Mouse (Mus musculus): ENCODE data around the gene Pspn.

Pspn gene

DNA sequence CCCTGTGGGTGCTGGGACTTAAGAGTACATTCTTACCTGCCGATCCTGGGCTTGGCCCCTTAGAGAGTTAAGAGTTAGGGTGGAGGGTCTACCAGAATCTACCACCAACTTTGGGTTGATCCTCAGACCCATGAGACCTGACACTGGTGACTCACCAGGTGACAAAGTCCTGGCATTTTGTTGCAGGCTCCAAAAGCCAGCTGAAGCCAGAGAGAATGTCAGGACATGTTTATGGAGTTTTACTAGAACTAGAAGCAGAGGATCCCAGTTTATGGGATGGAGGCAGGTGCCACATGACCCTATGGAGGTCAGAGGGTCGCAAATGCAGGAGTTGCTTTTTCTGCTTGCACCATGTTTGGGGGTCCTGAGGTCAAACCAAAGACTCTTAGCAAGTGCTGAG, 3.3 kb downstream of the Pspn start:
- no peak for DNase-seq (ENCODE audit: low spot score)

DNA sequence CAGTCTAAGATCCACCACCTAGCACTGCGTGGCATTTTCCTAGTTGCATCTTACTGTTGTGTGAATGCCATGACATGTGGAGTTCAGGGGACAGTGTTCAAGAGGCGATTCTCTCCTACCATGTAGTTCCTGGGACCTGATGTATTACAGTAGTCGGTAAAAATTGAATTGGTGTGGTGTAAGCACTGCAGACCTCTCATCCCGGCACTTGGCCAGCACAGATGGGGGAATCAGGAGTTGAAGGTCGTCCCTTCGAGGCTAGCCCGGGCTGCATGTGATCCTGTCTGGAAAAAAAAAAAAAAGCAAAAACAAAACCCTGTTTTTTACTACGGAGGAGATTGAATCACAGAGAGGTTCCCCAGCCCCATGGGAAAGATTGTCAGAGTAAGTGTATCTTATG, 4.8 kb downstream of the Pspn start:
- no peak for DNase-seq (ENCODE audit: low spot score)

DNA sequence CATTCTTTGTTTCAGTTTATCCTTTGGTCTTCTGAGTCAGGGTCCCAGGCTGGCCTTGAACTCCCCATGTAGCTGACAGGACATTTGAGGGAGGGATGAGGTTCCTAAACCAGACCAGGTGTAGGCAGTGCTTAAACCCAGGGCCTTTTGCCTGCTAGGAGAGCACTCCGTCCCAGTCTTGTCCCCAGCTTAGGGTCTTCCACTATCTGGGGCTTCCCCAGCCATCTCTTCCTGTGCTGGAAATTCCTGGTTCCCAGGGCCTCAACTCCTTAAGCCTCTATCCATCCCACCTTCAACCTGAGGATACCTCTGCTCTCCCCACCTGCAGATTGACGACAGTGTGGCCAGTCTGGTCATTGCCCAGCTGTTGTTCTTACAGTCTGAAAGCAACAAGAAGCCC, 8.9 kb downstream of the Pspn start:
- no peak for DNase-seq (ENCODE audit: low spot score)

DNA sequence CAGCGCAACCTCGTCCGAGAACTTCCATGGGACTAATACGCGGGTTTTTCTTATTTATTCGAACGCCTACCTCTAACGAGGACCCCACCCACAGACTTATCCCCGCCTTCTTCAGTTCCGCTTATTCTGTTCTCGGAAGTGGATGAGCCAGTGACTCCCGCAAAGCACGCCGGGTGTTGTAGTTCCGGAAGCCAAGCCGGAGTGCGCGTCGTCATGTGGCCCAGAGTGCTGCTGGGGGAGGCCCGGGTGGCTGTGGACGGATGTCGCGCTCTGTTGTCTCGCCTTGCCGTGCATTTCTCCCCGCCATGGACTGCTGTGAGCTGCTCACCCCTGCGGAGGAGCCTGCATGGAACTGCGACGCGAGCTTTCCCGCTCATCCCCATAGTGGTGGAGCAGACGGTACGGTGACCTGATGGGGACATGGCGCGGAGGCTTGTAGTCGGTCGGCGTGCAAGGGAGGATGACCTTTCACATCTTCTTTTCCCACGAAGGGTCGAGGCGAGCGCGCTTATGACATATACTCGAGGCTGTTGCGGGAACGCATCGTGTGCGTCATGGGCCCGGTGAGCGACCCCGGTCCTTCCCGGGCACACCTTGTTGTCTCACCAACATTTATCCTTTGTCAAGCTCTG, 9.6 kb downstream of the Pspn start, which contains the start of gene Clpp:
TSS of gene Clpp (plus strand) at position 191 of the 632 bp plus-strand sequence.
- peak; percentile 93 for DNase-seq (ENCODE audit: low spot score)

DNA sequence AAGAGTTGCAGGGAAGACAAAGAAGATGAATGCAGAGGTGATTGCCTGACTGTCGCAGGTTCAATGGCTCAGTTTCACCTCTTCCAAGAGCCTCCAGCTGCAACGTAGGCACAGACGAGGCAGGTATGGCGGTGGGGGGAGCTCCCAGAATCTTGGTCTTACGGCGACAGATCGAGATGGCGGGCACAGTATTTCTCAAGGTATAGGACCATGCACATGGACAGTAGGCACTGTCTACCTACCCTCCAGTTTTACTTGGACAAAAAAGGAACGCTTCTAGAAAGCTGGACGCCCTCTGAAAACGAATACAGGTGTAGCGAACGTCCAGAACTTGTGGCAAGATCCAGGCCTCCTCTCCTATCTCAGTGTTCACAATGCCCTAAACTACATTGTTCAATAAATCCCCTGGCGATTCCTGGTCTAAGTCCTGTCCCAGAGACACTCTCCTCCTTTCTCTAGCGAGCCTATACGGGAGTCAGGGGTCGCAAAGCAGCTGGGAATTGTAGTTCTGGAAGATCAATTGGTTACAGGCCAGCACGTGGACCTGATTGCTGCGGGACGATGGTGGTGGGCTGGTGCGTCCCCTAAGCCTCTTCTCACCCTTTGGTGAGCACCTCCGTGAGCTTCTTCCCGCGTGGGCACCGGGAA, 10.2 kb downstream of the Pspn start:
- peak; percentile 85 for DNase-seq (ENCODE audit: low spot score)

DNA sequence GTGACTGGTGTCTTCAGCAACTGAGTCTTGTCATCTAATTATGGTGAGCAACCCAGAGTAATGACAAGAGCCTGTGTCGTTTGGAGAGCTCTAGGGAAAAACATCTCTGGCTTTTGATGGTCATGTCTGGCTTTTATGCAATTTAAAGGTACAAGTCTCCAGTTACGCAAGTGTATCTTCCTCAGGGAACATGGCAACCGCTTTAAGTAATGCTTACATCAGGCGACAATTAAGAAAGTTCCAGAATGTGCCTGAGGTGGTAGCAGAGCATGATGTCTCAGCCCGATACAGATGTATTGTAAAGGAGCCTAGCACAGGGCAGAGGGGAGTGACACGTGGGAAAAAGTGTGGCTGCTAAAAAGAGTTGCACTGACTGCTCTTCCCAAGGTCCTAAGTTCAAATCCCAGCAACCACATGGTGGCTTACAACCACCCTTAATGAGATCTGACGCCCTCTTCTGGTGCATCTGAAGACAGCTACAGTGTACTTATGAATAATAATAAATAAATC, 10.8 kb downstream of the Pspn start:
- no peak for DNase-seq (ENCODE audit: low spot score)

DNA sequence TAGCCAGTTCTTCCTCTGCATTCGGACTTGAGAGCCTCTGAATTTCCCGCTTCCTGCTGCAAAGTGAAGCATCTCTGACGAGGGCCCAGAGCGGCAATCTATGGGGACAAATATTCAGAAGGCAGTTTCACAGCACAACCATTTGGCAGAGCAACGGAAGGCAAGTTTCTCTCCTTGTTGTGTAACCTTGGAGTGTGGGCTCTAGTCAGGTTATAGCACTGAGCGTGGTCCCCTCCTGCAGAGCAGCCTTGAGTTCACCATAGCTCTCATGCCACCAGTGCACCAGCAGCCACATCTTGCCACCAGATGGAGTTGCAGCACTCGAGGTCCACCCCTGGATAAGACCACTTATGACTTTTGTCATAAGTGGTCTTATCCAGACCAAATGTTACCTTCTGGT, 11.4 kb downstream of the Pspn start:
- no peak for DNase-seq (ENCODE audit: low spot score)

DNA sequence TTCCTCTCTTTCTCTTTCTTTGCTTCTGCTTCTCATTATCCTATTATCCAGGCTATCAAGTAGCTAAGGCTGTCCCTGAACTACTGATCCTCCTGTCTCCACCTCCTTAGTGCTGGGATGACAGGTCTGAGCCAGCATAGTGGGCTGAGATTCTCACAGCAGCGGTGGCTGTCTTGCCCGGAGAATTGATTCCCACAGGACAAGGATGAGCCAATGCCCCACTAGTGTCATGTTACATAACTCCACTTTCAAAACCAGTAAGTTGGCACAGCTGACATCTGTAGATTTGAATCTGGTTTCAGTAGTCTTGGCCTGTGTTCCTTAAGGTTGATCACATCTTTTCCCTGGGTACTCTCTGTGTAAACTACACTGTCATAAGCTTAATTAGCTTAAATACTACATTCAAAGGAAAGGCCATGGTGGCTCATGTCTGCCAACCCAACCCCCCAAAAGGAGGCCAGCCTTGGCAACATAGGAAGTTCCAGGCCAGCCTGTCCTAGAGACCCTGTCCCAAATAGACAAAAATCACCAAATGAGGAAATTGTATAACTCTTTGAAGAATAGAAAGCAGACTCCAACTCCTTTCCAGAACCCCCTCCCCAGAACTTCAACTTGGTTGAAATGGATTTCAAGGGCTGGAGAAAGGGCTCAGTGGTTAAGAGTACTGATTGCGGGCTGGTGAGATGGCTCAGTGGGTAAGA, 13.6 kb downstream of the Pspn start:
- DNase-seq (ENCODE audit: low spot score): no peak

DNA sequence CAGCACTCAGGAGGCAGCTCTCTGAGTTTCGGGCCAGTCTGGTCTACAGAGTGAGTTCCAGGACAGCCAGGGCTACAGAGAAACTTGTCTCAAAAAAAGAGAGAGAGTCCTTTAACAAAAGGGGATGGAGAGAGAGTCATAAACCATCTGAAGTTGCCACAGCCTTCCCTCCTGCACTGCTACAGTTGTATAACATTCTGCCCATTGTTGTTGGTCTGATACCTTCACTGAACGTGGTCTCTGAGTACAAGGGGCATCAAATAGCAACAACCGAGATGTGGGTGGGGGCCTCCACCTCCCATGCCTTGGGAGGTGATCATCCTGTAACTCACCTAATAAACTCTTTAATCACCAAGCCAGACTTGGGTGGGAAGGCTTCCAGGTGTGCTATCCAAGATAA, 14.2 kb downstream of the Pspn start:
- DNase-seq (ENCODE audit: low spot score): no peak

DNA sequence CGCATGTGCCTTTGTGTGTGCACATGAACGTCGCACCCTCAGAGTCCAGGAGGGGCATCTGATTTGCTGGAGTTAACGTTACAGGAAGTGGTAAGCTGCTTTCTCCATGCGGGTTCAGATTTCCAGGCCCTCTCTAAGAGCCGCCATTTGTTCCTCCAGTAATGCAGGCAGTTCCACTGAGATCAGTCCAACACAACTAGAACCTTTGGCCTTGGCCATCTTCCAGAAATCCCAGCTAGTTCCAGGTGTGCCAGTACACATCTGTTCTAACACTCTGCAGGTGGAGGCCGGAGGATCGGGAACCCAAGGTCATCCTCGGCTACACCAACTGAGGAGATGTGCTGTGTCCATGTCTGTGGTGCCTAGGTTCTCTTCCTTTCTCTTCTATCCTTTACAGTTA, 14.9 kb downstream of the Pspn start:
- DNase-seq (ENCODE audit: low spot score): no peak

DNA sequence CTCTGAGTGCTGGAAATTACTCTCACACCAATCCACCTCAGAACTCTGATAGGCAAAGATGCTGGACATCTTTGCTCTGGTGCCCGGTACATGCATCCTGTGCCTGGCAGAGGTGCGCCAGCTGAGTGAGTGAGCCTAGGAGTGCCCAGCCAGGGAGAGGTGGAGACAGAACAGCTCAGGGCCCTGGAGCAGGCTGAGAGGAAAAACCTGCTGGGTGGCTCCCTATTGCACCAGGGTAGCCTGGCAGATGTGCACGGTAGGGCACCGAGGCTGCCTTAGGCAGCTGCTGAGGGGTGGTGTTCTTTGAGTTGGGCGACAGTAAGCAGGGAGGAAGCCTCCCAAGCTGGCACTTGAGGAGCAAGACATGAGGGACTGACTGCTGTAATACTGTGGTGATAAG, 17.8 kb downstream of the Pspn start, which contains the start of gene Acer1:
TSS of gene Acer1 (minus strand) at position 114 of the 400 bp plus-strand sequence.
- no peak for DNase-seq (ENCODE audit: low spot score)

DNA sequence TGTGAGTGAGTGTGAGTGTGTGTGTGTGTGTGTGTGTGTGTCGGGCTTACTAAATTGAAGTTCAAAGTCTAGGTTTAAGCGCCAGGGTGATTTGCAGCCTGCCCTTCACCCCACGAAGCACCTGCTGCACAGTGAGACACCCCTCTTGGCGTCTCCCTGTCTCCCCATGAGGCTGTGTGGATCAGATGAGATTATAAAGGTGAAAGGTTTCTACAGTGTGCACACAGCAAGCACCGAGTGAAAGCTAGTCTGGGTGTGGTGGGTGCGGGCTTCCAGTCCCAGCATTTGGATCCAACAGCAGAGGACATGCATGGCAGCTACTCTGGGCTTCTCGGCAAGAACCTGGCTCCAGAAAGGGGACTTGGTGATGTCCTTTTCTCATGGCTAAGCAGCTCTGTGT, 18.8 kb downstream of the Pspn start:
- DNase-seq (ENCODE audit: low spot score): no peak

DNA sequence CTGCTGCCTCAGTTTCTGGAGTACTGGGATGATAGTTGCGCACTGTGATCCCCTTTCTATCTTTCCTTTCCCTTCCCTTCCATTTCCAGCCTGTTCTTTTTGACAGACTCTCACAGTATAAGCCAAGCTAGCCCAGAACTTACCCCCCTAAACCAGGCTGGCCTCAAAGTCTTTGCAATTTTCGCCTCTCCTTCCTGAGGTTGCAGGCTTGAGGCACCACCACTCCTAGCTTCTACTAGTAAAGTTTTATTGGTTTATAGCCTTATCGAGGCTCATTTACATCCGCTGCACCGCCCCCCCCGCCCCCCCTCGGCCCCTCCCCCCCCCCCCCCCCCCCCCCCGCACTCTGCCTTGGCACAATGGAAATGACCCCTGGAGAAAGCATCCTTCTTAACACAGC, 20.3 kb downstream of the Pspn start:
- no peak for DNase-seq (ENCODE audit: low spot score)

DNA sequence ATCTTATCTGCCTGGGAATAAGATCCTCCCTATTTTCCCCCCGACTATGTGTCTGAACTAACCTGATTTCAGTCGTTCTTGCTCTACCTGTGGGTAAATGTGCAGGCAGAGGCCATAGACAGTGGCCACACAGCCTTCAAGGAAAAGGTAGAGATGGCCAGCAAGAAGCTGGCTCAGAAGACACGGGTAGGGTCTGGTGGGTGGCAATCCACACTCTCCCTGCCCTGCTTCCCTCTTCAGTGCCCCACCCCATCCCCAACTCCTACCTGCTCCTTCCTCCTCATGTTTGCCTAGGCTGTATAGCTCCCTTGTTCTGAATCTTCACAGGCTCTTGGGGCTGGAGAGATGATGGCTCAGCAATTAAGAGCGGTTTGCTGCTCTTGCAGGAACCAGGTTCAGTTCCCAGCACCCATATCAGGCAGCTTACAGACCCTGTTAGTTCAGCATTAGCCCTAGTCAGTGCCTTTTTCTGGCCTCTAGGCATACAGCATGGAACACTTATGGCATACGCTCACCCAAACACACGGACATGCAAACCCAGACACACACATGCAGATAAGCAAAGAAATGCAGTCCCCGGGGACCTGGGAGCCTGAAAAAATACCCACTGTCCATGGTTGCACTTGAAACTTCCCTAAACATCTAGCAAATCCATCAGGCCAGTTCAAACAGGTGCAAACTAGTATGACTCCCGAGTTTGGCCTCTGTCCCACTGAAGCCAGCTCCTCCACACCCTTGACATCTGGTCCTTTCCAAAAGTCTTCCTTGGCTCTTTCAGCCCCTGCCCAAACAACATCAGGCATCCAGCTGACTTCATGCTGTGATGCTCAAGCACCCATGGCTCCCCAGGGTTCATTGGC, 23.1 kb downstream of the Pspn start:
- no peak for DNase-seq (ENCODE audit: low spot score)

DNA sequence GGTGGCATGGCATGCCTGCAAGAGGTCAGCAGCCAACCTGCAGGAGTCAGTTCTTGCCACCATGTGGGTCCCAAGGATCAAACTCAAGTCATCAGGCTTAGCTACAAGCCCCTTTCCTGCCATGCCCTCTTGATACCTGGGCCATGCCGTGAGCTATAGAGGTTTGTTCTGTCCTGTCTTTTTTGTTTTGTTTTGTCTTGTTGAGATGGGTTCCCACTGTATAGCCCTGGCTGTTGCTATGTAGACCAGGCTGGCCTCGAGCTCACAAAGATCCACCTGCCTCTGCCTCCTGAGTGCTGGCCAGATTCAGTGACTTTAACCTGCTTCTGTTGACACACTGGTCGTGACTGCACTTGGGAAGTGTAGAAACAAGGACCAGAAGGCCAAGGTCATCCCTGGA, 24.4 kb downstream of the Pspn start:
- no peak for DNase-seq (ENCODE audit: low spot score)

DNA sequence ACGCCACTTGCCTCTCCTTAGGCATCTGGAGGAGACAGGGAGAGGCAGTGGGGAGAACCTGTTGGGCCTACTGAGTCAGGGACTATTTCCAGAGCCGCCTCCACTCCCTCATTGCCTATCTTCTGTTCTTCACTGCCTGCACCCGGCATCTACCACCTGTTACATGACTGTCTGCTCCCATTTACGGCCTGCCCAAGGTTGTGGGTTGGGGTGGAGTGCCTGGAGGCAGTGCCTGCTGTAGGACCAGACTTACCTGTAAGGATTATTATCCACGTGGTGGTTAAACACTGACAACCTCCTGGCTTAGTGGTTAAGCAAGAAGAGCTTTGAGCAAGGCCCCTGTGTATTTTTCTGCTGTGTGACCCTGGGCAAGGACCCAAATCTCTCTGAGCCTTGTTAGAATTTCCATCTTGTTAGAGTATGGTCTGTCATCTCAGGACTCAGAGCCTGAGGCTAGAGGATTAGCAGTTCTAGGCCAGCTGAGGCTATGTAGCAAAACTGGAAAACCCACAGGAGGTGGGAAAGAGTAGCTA, 25.0 kb downstream of the Pspn start:
- DNase-seq (ENCODE audit: low spot score): no peak

DNA sequence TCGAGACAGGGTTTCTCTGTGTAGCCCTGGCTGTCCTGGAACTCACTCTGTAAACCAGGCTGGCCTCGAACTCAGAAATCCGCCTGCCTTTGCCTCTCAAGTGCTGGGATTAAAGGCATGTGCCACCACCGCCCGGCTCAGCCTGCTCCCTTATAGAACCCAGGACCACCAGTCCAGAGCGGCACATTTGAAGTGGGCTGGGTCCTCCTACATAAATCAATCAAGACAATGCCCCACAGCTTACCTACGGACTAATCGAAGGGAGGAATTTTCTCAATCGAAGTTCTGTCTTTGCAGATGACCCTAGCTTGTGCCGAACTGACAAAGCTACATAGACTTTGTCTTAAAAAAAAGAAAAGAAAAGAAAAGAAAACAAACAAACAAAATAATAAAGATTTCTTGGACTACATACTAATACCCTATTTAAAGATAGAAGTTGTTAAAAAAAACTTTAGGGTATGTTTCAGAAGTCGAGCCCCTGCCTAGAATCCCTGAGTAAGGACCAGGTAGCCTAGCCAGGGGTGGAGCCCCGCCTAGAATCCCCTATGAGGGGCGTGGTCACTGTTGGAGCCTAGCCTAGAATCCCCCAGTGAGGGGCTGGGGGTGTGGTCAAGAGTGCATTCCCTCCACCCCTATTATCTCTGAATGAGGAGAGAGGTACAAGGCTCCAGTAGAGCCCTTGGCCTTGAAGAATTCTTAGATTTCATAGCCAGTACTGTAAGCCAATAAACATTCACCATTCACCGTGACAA, 25.7 kb downstream of the Pspn start:
- DNase-seq (ENCODE audit: low spot score): no peak

DNA sequence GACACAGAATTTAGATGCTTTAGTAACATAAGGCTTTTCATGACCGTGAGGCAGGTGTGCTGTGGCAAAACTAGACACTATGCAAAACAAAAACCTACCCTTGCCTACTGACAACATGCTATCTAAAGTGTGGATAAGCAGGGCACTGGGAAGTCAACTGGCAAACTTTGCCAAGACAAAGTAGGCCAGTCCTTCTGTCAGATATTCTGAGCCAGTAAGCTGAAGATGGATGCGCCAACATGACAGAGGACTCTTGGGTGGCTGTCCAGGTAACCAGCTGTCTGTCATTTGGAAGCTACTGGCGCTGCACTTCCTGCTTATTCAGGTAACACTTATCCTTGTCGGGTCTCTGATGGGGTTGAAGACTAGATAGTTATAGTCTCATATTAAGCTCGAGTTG, 29.7 kb downstream of the Pspn start:
- DNase-seq (ENCODE audit: low spot score): no peak

DNA sequence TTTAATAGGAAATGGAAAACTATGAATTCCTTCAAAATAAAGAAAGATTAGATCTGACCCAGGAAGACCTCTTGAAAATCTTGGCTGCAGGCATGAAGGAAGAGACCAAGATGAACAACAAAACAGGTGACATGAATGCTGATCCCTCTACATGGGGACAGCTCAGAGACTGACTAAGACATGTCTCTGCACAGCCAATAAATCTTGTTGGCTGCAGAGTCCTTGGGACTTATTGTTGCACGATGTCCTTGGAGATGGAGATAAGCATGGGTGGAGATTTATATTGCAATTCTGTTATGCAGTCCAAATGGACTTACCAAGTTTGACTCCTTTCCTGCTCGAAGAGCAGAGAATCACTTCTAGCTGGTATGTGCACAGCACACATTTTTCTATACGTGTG, 30.5 kb downstream of the Pspn start:
- no peak for DNase-seq (ENCODE audit: low spot score)

DNA sequence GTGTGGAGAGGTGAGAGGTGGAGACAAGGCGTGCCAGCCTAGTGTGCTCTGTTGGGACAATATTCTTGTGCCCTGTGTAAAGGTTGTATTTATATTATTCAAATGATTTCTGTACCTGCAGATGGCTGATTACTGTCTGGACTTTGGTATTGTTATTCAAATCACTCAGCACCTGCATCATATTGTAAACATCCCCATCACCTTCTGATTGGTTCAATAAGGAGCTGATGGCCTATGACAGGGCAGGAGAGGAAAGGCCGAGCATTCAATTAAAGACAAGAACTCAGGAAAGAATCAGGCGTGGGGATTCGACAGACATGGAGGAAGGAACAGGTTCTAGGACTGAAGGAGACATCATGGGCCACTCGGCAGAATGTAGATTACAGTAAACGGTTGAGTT, 36.2 kb downstream of the Pspn start:
- no peak for DNase-seq (ENCODE audit: low spot score)

Data from testis, postnatal 14 days (tissue).